Mouse (Mus musculus): ENCODE results near the gene Cyp11a1. TPM values are rescaled to one million over a fixed set of nuclear protein-coding genes. Genes with fewer than 3 reads are reported as not detected.

Gene Cyp11a1
- polyA plus RNA-seq, 1 experiment from 2014 or later: 0.42 TPM

GRCm38 (mm10) chr9:57965281-57966185, 40.7 kb upstream of the Cyp11a1 start:
- H3K36me3 ChIP-seq: peaks cover 11% of the 10 kb centered on the region; the same call in 1 of the 2 replicates
- H3K27me3 ChIP-seq: no peaks in the 10 kb centered on the region; the same call in 1 of the 2 replicates
- H3K4me1 ChIP-seq: peaks cover 12% of the 10 kb centered on the region
- no peak for ATAC-seq (ENCODE audit: low FRiP score, low read depth)
- 77% methylated on average over 12 of the region's 12 CpGs for WGBS
- H3K9ac ChIP-seq (replicated peaks): no peak overlapping the region
- H3K4me2 ChIP-seq (replicated peaks): no peak overlapping the region
- no peak overlapping the region for H3K27ac ChIP-seq (replicated peaks)
- H3K4me3 ChIP-seq: no peak overlapping the region
- H3K9me3 ChIP-seq: no peaks in the 10 kb centered on the region

- peaks cover 6% of the 10 kb centered on the region; the same call in 1 of the 2 replicates for H3K4me1 ChIP-seq
- H3K4me3 ChIP-seq: no peak overlapping the region
- H3K4me2 ChIP-seq (replicated peaks): no peak overlapping the region
- ATAC-seq (ENCODE audit: low FRiP score, low read depth): no peak
- H3K9me3 ChIP-seq: no peaks in the 10 kb centered on the region
- WGBS: 81% methylated on average over 14 of the region's 14 CpGs
- no peak overlapping the region for H3K27ac ChIP-seq (replicated peaks)
- no peak overlapping the region for H3K9ac ChIP-seq (replicated peaks)
- no peaks in the 10 kb centered on the region for H3K36me3 ChIP-seq
- no peaks in the 10 kb centered on the region; the same call in 1 of the 2 replicates for H3K27me3 ChIP-seq
These were observed 38.8 kb upstream of the Cyp11a1 start for GRCm38 (mm10) chr9:57967237-57967960.

- ATAC-seq (ENCODE audit: low FRiP score, low read depth): no peak
- Histone ChIP-seq H3K4me1 (peaks cover 6% of the 10 kb centered on the region; the same call in 1 of the 2 replicates), H3K36me3 (no peaks in the 10 kb centered on the region), H3K4me3 (no peak overlapping the region), H3K9me3 (no peaks in the 10 kb centered on the region), H3K9ac (replicated peaks) (no peak overlapping the region), H3K4me2 (replicated peaks) (no peak overlapping the region), H3K27ac (replicated peaks) (no peak overlapping the region), H3K27me3 (no peaks in the 10 kb centered on the region; the same call in 1 of the 2 replicates)
- WGBS: 82% methylated on average over 9 of the region's 9 CpGs
These were observed 37.9 kb upstream of the Cyp11a1 start for GRCm38 (mm10) chr9:57968166-57968771.

- H3K4me3 ChIP-seq: no peak overlapping the region
- no peaks in the 10 kb centered on the region for H3K36me3 ChIP-seq
- WGBS: 88% methylated on average over 8 of the region's 8 CpGs
- H3K4me1 ChIP-seq: peaks cover 6% of the 10 kb centered on the region; the same call in 1 of the 2 replicates
- H3K9ac ChIP-seq (replicated peaks): no peak overlapping the region
- H3K27me3 ChIP-seq: no peaks in the 10 kb centered on the region; the same call in 1 of the 2 replicates
- H3K4me2 ChIP-seq (replicated peaks): no peak overlapping the region
- no peak for ATAC-seq (ENCODE audit: low FRiP score, low read depth)
- H3K9me3 ChIP-seq: no peaks in the 10 kb centered on the region
- no peak overlapping the region for H3K27ac ChIP-seq (replicated peaks)
These were observed 37.2 kb upstream of the Cyp11a1 start for GRCm38 (mm10) chr9:57968783-57969542.

- Histone ChIP-seq H3K4me2 (replicated peaks) (no peak overlapping the region), H3K27me3 (no peaks in the 10 kb centered on the region; the same call in 1 of the 2 replicates), H3K4me3 (no peak overlapping the region), H3K9ac (replicated peaks) (no peak overlapping the region), H3K27ac (replicated peaks) (no peak overlapping the region), H3K36me3 (no peaks in the 10 kb centered on the region), H3K9me3 (no peaks in the 10 kb centered on the region), H3K4me1 (no peaks in the 10 kb centered on the region)
- 77% methylated on average over 11 of the region's 11 CpGs for WGBS
- ATAC-seq (ENCODE audit: low FRiP score, low read depth): no peak
These were observed 36.3 kb upstream of the Cyp11a1 start for GRCm38 (mm10) chr9:57969736-57970495.

DNA sequence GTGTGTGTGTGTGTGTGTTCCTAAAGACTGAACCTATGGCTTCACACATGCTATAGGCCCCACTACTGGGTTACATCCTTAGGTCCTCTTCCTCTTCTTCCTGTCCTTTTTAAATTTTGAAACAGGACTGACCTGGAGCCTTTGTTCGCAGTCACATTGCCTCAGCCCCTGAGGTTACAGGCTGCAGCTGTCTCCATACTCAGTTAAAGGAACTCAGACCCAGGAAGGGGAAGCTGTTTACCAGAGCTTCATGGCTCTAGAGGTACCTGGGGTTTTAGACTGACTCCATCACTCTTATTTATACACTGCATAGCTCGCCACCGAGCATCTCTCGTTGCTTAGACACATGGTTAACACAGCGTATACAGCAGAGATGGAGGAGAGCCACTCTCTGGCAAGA, 34.8 kb upstream of the Cyp11a1 start:
- Histone ChIP-seq H3K36me3 (no peaks in the 10 kb centered on the region), H3K27ac (replicated peaks) (no peak overlapping the region), H3K9ac (replicated peaks) (no peak overlapping the region), H3K27me3 (no peaks in the 10 kb centered on the region), H3K4me2 (replicated peaks) (no peak overlapping the region), H3K4me3 (no peak overlapping the region), H3K4me1 (no peaks in the 10 kb centered on the region), H3K9me3 (no peaks in the 10 kb centered on the region)
- no peak for ATAC-seq (ENCODE audit: low FRiP score, low read depth)
- 93% methylated on average over 5 of the region's 5 CpGs for WGBS

DNA sequence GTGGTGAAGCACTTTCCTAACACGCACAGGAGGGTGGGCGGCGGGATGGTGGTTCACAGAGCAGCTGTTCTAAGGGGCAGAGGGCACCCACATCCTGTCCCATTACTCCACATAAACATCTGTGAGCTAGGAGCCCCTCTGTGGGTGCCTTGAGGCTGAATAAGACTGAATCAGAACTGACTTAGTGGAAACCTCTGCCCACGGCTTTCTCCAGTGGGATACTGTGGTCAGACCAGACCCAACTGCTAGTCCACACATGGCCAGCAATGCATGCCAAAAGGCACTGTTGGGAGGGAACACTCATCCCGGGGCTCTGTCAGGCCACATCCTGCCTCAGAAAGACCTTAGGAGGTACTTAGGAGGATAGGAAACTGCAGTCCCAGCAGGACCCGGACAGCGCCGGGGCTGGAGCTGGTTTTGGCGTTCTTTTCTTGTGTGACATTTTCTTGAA, 34.0 kb upstream of the Cyp11a1 start:
- no peak overlapping the region for H3K9ac ChIP-seq (replicated peaks)
- H3K4me1 ChIP-seq: no peaks in the 10 kb centered on the region
- no peak overlapping the region for H3K4me3 ChIP-seq
- no peak overlapping the region for H3K27ac ChIP-seq (replicated peaks)
- WGBS: 65% methylated on average over 9 of the region's 9 CpGs
- H3K36me3 ChIP-seq: no peaks in the 10 kb centered on the region
- no peak overlapping the region for H3K4me2 ChIP-seq (replicated peaks)
- no peaks in the 10 kb centered on the region for H3K27me3 ChIP-seq
- H3K9me3 ChIP-seq: no peaks in the 10 kb centered on the region
- ATAC-seq (ENCODE audit: low FRiP score, low read depth): no peak

GRCm38 (mm10) chr9:57972776-57973439, 33.3 kb upstream of the Cyp11a1 start:
- H3K36me3 ChIP-seq: no peaks in the 10 kb centered on the region
- no peak overlapping the region for H3K9ac ChIP-seq (replicated peaks)
- ATAC-seq (ENCODE audit: low FRiP score, low read depth): no peak
- H3K4me3 ChIP-seq: no peak overlapping the region
- 74% methylated on average over 9 of the region's 9 CpGs for WGBS
- H3K4me1 ChIP-seq: no peaks in the 10 kb centered on the region
- H3K9me3 ChIP-seq: no peaks in the 10 kb centered on the region
- no peak overlapping the region for H3K4me2 ChIP-seq (replicated peaks)
- H3K27ac ChIP-seq (replicated peaks): no peak overlapping the region
- no peaks in the 10 kb centered on the region for H3K27me3 ChIP-seq

- Histone ChIP-seq H3K9me3 (no peaks in the 10 kb centered on the region), H3K27me3 (no peaks in the 10 kb centered on the region), H3K4me2 (replicated peaks) (no peak overlapping the region), H3K4me3 (no peak overlapping the region), H3K27ac (replicated peaks) (no peak overlapping the region), H3K9ac (replicated peaks) (no peak overlapping the region), H3K4me1 (no peaks in the 10 kb centered on the region), H3K36me3 (no peaks in the 10 kb centered on the region)
- 91% methylated on average over 6 of the region's 6 CpGs for WGBS
- no peak for ATAC-seq (ENCODE audit: low FRiP score, low read depth)
These were observed 32.7 kb upstream of the Cyp11a1 start for GRCm38 (mm10) chr9:57973440-57974066.

DNA sequence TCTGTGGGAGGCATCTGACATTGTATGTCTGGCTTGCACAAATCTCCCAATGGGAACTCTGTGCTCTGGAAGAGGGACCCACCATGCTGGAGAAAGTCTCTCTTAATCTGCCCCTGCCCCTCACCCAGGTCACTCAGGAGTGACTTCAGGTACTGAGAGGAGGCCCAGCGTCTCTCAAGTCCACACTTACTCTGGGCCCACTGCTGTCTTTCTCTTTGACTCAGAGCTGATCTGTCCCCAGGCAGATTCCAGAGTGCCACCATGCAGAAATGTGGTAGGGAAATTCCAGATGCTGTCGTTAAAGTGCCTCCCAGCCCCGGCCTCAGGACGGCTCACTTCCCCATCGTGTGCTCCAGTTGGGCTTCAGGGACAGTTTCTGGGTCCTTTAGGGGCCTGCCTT, 32.0 kb upstream of the Cyp11a1 start:
- Histone ChIP-seq H3K9ac (replicated peaks) (no peak overlapping the region), H3K9me3 (no peaks in the 10 kb centered on the region), H3K27me3 (no peaks in the 10 kb centered on the region), H3K4me3 (no peak overlapping the region), H3K27ac (replicated peaks) (no peak overlapping the region), H3K4me1 (no peaks in the 10 kb centered on the region), H3K4me2 (replicated peaks) (no peak overlapping the region), H3K36me3 (no peaks in the 10 kb centered on the region)
- ATAC-seq (ENCODE audit: low FRiP score, low read depth): no peak
- WGBS: 77% methylated on average over 5 of the region's 5 CpGs

Data from midbrain, embryonic 12.5 days (tissue).